Mouse (Mus musculus) lung, adult 10 weeks (tissue): ENCODE data around the gene Mybpc1. TPM values are rescaled to one million over a fixed set of nuclear protein-coding genes. Genes with fewer than 3 reads are reported as not detected.

Experiments used
- polyA plus RNA-seq: library from polyadenylated mRNA; stranded (reverse); fragments of 350-450 nt; fragmentation: Illumina TruSeq; extraction: RNeasy Lipid Tissue Mini Kit (QIAGEN cat#74804); gene quantifications from one replicate; pipeline ENCODE4 v1.2.3, GENCODE M21; 2014; ENCODE audit warnings: low read depth, low replicate concordance; ENCODE audit not compliant: insufficient read depth

Gene Mybpc1
- not detected for polyA plus RNA-seq

DNA sequence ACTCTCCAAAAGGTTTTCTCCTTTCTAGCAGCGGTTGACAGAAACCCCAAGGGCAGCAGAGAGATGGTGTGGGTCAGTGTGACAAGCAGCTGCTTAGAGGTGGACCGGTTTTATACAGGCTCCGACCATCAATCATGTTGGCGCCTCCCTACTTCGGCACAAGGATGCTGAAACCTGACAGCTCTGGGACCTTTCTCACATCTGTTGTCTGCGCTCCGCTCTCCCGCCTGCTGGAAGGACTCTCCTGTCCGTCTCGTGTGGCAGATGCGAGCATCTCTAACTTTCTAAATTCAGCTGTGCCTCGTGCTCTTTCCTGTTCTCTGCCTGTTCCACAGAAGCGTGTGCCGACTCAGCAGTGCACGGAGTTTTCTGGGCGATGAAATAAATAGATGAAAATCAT, at the start of gene Mybpc1:
TSS of gene Mybpc1 (minus strand) at position 210 of the 400 bp plus-strand sequence.

DNA sequence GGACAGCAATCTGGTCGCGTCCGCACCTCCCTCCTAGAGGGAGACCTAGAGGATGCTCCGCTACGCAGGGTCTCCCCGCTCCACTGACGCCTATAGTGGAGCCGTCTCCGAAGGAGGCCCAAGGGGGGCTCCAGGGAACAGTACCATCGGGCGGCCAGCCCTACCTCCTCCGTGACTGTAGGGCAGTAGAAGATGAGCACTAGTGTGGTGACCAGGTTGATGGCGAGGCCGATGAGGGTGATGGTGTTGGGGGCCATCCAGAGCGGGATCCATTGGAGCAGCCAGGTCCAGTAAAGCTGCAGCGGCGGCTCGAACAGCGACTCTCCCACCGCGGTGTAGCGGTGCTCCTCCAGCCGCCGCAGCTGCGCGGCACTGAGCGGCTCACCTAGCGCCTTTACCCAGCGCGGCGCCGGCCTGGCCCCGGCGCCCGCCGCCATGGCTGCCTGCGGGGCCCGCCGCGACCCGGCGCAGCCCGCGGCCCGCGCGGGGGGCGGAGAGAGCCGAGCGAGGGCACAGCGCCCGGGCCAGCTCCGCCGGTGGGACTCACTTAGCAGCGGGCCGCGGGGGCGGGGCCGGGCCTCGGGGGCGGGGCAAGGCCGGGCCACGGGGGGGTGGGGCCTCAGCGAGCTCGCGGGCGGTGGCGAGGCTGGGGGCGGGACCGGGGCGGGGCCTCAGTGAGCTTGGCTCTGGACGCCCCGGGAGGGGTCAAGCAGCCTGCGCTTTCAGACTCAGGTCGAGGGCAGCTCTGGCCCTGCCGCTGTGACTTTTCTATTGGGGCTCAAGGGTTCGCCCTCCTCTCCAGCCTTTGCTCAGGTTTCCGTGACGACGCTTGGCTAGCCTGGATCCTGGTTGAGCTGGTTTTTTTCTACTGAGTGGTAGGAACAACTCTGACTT, 101.3 kb downstream of the Mybpc1 start, which contains the start of gene Chpt1:
TSS of gene Chpt1 (minus strand) at position 653 of the 894 bp plus-strand sequence.

Other genes starting within 250 kb of the Mybpc1 start
- 175 TPM for gene Dram1, start 226.1 kb downstream of the Mybpc1 start, polyA plus RNA-seq
- gene Gnptab, start 226.0 kb downstream of the Mybpc1 start, polyA plus RNA-seq = 9.7 TPM
- not detected for gene Sycp3, start 145.6 kb downstream of the Mybpc1 start, polyA plus RNA-seq
- gene Chpt1, start 101.1 kb downstream of the Mybpc1 start, polyA plus RNA-seq = 73.1 TPM
- 0.35 TPM for gene Spic, start 79.9 kb upstream of the Mybpc1 start, polyA plus RNA-seq
- gene Arl1, start 125.7 kb upstream of the Mybpc1 start, polyA plus RNA-seq = 118 TPM
- gene Utp20, start 221.7 kb upstream of the Mybpc1 start, polyA plus RNA-seq = 8.9 TPM